Mouse (Mus musculus) frontal cortex, adult (tissue): Measurements from ENCODE around the gene Pprc1.

Experiments used
- ATAC-seq: cut with Nextera tagmentation; 2 replicates; pipeline ENCODE4 v1.9.2; 2017; ENCODE audit warnings: mild to moderate bottlenecking, moderate library complexity, mixed read lengths; ENCODE audit not compliant: low TSS enrichment

Gene Pprc1

GRCm38 (mm10) chr19:46044271-46044992 lies at the start of gene Pprc1:
Gene Pprc1 (plus strand): TSS chr19:46044886.
- ATAC-seq: no peak

GRCm38 (mm10) chr19:45997365-45997764 lies 47.3 kb upstream of the Pprc1 start:
- no peak for ATAC-seq

- ATAC-seq: peak; percentile 97
These were observed 46.6 kb upstream of the Pprc1 start, which contains the start of gene Armh3 for GRCm38 (mm10) chr19:45997785-45998693. Gene Armh3 (minus strand): TSS chr19:45998488.

DNA sequence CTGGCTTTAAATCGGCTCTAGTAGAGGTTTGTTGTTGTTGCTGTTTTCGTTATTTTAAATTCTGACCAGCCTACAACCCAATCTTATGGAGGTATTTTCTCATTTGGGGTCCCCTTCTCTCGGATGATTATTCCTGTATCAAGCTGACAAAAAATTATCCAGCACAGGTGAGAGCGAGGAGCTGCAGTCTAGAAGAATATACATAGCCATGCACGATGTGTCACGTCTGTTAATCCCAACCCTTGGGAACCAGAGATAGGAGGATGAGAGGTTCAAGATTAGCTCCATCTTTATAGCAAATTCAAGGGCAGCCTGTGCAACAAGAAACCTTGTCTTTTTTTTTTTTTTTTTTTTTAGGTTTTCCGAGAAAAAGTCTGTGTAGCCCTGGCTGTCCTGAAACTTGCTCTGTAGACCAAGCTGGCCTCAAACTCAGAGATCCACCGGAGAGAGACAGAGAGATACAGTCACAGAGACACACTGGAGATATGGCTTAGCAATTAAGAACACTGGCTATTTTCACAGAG lies 45.9 kb upstream of the Pprc1 start:
- ATAC-seq: peak; percentile 21; the same call in 1 of the 2 replicates

DNA sequence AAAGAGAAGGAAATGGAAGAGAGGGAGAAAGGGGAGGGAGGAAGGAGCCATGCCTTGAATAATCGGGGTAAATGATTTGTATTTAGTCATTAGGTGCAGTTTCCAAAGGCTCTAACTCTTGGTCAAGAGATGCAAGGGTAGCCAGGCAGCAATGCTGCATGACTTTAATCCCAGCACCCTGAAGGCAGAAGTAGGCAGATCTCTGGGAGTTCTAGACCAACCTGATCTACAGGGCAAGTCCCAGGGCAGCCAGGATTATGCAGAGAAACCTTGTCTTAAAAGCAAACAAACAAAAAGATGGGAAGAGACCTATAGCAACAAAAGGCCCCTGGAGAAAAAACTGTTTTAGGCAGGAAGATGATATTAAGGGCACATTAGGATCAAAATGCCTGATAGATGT lies 45.3 kb upstream of the Pprc1 start:
- no peak for ATAC-seq

GRCm38 (mm10) chr19:46002279-46002678 lies 42.4 kb upstream of the Pprc1 start:
- no peak for ATAC-seq

- ATAC-seq: peak; percentile 66
These were observed 41.1 kb upstream of the Pprc1 start, which contains the start of gene Hps6 for GRCm38 (mm10) chr19:46003371-46004226. Gene Hps6 (plus strand): TSS chr19:46003508.

GRCm38 (mm10) chr19:46004814-46005466 lies 39.7 kb upstream of the Pprc1 start:
- ATAC-seq: no peak

- no peak for ATAC-seq
These were observed 39.0 kb upstream of the Pprc1 start for GRCm38 (mm10) chr19:46005680-46006079.

GRCm38 (mm10) chr19:46014572-46015178 lies 30.0 kb upstream of the Pprc1 start:
- ATAC-seq: peak; percentile 85

DNA sequence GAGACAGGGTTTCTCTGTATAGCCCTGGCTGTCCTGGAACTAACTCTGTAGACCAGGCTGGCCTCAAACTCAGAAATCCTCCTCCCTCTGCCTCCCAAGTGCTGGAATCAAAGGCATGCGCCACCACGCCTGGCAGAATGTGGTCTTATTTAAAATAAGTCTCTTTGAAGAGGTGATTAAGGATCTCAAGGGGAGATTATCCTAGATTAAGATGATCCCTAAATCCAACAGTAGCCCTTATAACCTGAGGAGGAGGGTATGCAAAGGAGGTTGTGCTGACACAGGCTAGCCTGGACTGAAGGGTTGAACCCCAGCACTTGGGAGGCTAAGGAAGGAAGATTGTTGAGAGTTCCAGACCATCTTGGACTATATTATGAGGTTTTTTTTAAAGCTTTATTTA lies 28.7 kb upstream of the Pprc1 start:
- ATAC-seq: no peak

- ATAC-seq: no peak
These were observed 19.7 kb upstream of the Pprc1 start for GRCm38 (mm10) chr19:46024959-46025358.

GRCm38 (mm10) chr19:46026567-46026966 lies 18.1 kb upstream of the Pprc1 start:
- no peak for ATAC-seq

DNA sequence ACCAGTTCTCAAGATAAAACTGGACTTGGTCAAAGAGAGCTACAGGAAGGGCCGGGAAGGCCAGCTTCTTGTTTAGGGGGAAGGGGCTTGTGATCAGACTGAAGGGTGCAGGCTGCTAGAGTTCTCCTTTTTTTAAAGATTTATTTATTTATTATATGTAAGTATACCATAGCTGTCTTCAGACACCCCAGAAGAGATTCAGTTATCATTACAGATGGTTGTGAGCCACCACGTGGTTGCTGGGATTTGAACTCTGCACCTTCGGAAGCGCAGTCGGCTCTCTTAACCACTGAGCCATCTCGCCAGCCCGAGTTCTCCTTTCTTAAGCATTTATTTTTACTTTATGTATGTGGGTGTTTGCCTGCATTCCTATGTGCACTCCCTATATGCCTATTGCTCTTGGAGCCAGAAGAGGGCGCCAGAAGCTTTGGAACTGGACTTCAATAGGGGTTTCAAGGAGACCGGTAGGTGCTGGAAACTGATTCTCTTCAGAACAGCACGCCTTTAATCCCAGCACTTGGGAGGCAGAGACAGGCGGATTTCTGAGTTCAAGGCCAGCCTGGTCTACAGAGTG lies 15.9 kb upstream of the Pprc1 start:
- ATAC-seq: no peak

DNA sequence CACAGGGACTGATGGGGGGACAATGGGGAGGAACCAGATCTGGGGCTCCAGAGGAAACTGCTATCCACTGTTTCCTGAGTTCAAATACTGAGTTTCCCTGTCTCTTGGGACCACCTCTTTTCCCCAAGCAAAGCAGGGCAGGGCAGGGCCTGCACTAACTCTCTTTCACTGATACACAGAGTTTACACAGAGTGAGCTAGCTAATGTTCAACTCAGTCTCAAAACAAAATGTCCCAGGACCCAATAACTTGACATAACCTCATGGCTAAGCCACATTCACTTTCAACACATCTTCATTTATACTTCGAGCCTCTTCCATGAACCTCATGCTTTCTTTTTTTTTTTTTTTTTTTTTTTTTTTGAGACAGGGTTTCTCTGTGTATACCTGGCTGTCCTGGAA lies 15.0 kb upstream of the Pprc1 start:
- ATAC-seq: no peak

GRCm38 (mm10) chr19:46030196-46030983 lies 14.3 kb upstream of the Pprc1 start:
- ATAC-seq: no peak

DNA sequence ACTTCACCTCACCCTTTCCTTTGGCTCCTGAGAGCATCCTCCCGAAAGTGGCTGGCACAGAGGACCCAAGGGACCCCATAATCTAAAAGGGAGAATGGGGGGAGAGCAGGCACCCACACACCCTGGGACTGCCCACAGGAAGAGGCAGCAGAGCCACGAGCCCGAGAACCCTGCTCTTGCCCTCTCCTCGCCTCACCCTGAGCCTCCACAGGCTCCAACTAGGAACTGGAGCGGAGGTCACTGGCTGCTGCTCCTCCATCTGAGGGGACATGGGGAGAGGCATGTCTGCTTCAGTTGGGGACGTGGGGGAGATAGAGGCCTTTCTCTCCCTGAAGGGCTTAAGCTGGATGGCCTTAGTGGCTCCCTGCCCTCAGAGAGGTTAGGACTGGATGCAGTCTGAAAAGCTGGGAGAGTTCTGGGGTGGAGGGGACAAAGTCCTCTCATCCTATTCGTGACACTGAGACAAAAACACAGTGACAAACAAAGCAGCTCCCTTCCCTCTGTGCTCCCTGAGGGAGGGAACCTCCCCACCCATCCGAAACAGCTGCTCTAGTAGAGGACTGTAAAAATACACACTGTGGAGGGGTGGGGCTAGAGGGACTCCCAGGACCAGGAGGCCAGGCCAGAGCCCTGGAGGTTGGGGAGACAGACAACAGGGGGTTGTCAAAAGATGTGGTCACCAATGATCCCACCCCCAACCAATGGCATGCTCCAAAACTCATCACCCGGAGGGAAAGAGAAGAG lies 12.8 kb upstream of the Pprc1 start:
- no peak for ATAC-seq

- ATAC-seq: peak; percentile 74
These were observed 11.8 kb upstream of the Pprc1 start for GRCm38 (mm10) chr19:46032731-46033510.
